Mouse (Mus musculus) MEL (cell line): ENCODE measurements around the gene 4430402I18Rik. TPM values are rescaled to one million over a fixed set of nuclear protein-coding genes. Genes with fewer than 3 reads are reported as not detected.

ENCODE experiments used
- DNase-seq: peaks from one replicate; pipeline ENCODE4 v3.0.0; 2011; ENCODE audit warnings: low read depth, low spot score
- H3K27ac ChIP-seq: 2 replicates; pipeline ENCODE4 v1.5.1; 2012; ENCODE audit warnings: low read depth, mild to moderate bottlenecking, control low read depth, low read length, moderate library complexity; ENCODE audit not compliant: control insufficient read depth
- H3K27me3 ChIP-seq, 2 experiments: fragments of 150-350 bp in 1 of 2; sonication (generic) in 1 of 2; 2 replicates each; pipeline ENCODE4 v1.6.1; 2012; ENCODE audit warnings: low read length in 2 of 2, mild to moderate bottlenecking in 2 of 2, improper control_type of control experiment in 1 of 2, moderate library complexity in 1 of 2; ENCODE audit not compliant: insufficient read depth in 2 of 2, control insufficient read depth in 1 of 2
- H3K36me3 ChIP-seq, 2 experiments: 2 replicates each; pipeline ENCODE4 v1.6.1; 2012 to 2014; ENCODE audit warnings: low read length in 2 of 2, improper control_type of control experiment in 1 of 2, inconsistent platforms in 1 of 2, mild to moderate bottlenecking in 1 of 2; ENCODE audit not compliant: insufficient read depth in 2 of 2, control insufficient read depth in 1 of 2
- H3K4me1 ChIP-seq, 2 experiments: fragments of 150-350 bp in 1 of 2; sonication (generic) in 1 of 2; 2 replicates each; pipeline ENCODE4 v1.6.1; 2012; ENCODE audit warnings: low read length in 2 of 2, improper control_type of control experiment in 1 of 2, mild to moderate bottlenecking in 1 of 2; ENCODE audit not compliant: insufficient read depth in 2 of 2, control insufficient read depth in 1 of 2
- H3K4me3 ChIP-seq, 2 experiments: fragments of 150-350 bp in 1 of 2; sonication (generic) in 1 of 2; 2 replicates each; pipeline ENCODE4 v1.5.1; 2012; ENCODE audit warnings: low read depth in 2 of 2, low read length in 2 of 2, mild to moderate bottlenecking in 2 of 2, moderate library complexity in 2 of 2, control low read depth in 1 of 2, improper control_type of control experiment in 1 of 2; ENCODE audit not compliant: control insufficient read depth in 1 of 2, insufficient read depth in 1 of 2
- H3K79me2 ChIP-seq: 2 replicates; pipeline ENCODE4 v1.6.1; 2012; ENCODE audit warnings: mild to moderate bottlenecking, low read length, moderate library complexity; ENCODE audit not compliant: control insufficient read depth, poor library complexity, insufficient read depth
- H3K9ac ChIP-seq: 2 replicates; pipeline ENCODE4 v1.6.1; 2012; ENCODE audit warnings: low read depth, mild to moderate bottlenecking, control low read depth, low read length, moderate library complexity; ENCODE audit not compliant: control insufficient read depth, poor library complexity, severe bottlenecking
- H3K9me3 ChIP-seq: fragments of 150-350 bp; sonication (generic); replicated peaks from 2 replicates; pipeline ENCODE4 v1.6.1; 2012; ENCODE audit warnings: mild to moderate bottlenecking, low read length, improper control_type of control experiment, moderate library complexity; ENCODE audit not compliant: insufficient read depth
- CHD1 ChIP-seq: IDR thresholded peaks from 2 replicates; pipeline ENCODE4 v1.6.1; 2012; ENCODE audit warnings: low read depth, mild to moderate bottlenecking, inconsistent platforms, low read length, improper control_type of control experiment
- CHD2 ChIP-seq: IDR thresholded peaks from 2 replicates; pipeline ENCODE4 v1.6.1; 2011; ENCODE audit warnings: low read length, improper control_type of control experiment
- CTCF ChIP-seq, 3 experiments: IDR thresholded peaks in 2 of 3; conservative IDR thresholded peaks in 1 of 3; 2 replicates each; pipeline ENCODE4 v1.5.1; 2011 to 2012; ENCODE audit warnings: low read length in 3 of 3, low read depth in 2 of 3, mild to moderate bottlenecking in 2 of 3, improper control_type of control experiment in 1 of 3, inconsistent platforms in 1 of 3, mixed read lengths in 1 of 3, moderate library complexity in 1 of 3; ENCODE audit not compliant: control insufficient read depth in 1 of 3, insufficient read depth in 1 of 3, poor library complexity in 1 of 3, severe bottlenecking in 1 of 3
- E2F4 ChIP-seq: IDR thresholded peaks from 2 replicates; pipeline ENCODE4 v1.6.1; 2011; ENCODE audit warnings: low read depth, low read length, improper control_type of control experiment, borderline replicate concordance
- ELF1 ChIP-seq: IDR thresholded peaks from 2 replicates; pipeline ENCODE4 v1.6.1; 2014; ENCODE audit warnings: low read depth, mild to moderate bottlenecking, inconsistent platforms, low read length, improper control_type of control experiment, moderate library complexity
- JUND ChIP-seq: IDR thresholded peaks from 2 replicates; pipeline ENCODE4 v1.6.1; 2011; ENCODE audit warnings: low read depth, mild to moderate bottlenecking, improper control_type of control experiment, low read length
- KAT2A ChIP-seq: conservative IDR thresholded peaks from 2 replicates; pipeline ENCODE4 v1.6.1; 2012; ENCODE audit warnings: low read depth, low read length, improper control_type of control experiment, inconsistent platforms
- MAFK ChIP-seq: IDR thresholded peaks from 2 replicates; pipeline ENCODE4 v1.6.1; 2011; ENCODE audit warnings: low read depth, mild to moderate bottlenecking, low read length, improper control_type of control experiment, borderline replicate concordance
- MAX ChIP-seq: IDR thresholded peaks from 2 replicates; pipeline ENCODE4 v1.6.1; 2011; ENCODE audit warnings: low read length, improper control_type of control experiment
- MAZ ChIP-seq: IDR thresholded peaks from 2 replicates; pipeline ENCODE4 v1.6.1; 2012; ENCODE audit warnings: low read depth, mild to moderate bottlenecking, inconsistent platforms, low read length, improper control_type of control experiment
- MXI1 ChIP-seq: IDR thresholded peaks from 2 replicates; pipeline ENCODE4 v1.6.1; 2011; ENCODE audit warnings: mild to moderate bottlenecking, low read depth, low read length, improper control_type of control experiment
- MYB ChIP-seq: IDR thresholded peaks from 2 replicates; pipeline ENCODE4 v1.6.1; 2011; ENCODE audit warnings: mild to moderate bottlenecking, low read depth, low read length, improper control_type of control experiment
- MYC ChIP-seq: IDR thresholded peaks from 2 replicates; pipeline ENCODE4 v1.6.1; 2011; ENCODE audit warnings: low read depth, mild to moderate bottlenecking, low read length, improper control_type of control experiment, moderate library complexity
- NRF1 ChIP-seq: IDR thresholded peaks from 2 replicates; pipeline ENCODE4 v1.6.1; 2014; ENCODE audit warnings: low read depth, mild to moderate bottlenecking, inconsistent platforms, low read length, improper control_type of control experiment, moderate library complexity; ENCODE audit not compliant: poor library complexity, insufficient read depth, severe bottlenecking
- POLR2A ChIP-seq, 2 experiments: IDR thresholded peaks; 2 replicates each; pipeline ENCODE4 v1.6.1; 2011 to 2012; ENCODE audit warnings: low read length in 2 of 2, mild to moderate bottlenecking in 2 of 2, control low read depth in 1 of 2, improper control_type of control experiment in 1 of 2, low read depth in 1 of 2, moderate library complexity in 1 of 2; ENCODE audit not compliant: control insufficient read depth in 1 of 2, insufficient read depth in 1 of 2, poor library complexity in 1 of 2
- RAD21 ChIP-seq: IDR thresholded peaks from 2 replicates; pipeline ENCODE4 v1.6.1; 2011; ENCODE audit warnings: mild to moderate bottlenecking, low read depth, low read length, improper control_type of control experiment
- SMC3 ChIP-seq: IDR thresholded peaks from 2 replicates; pipeline ENCODE4 v1.6.1; 2011; ENCODE audit warnings: low read depth, low read length, improper control_type of control experiment
- TAL1 ChIP-seq: IDR thresholded peaks from 2 replicates; pipeline ENCODE4 v1.6.1; 2012; ENCODE audit warnings: mild to moderate bottlenecking, inconsistent platforms, low read length, moderate library complexity, mixed read lengths
- TCF12 ChIP-seq: IDR thresholded peaks from 2 replicates; pipeline ENCODE4 v1.6.1; 2014; ENCODE audit warnings: low read depth, mild to moderate bottlenecking, inconsistent platforms, low read length, improper control_type of control experiment, moderate library complexity
- ZMIZ1 ChIP-seq: IDR thresholded peaks from 2 replicates; pipeline ENCODE4 v1.6.1; 2012; ENCODE audit warnings: low read depth, mild to moderate bottlenecking, inconsistent platforms, low read length, improper control_type of control experiment, moderate library complexity
- polyA plus RNA-seq, 2 experiments: library from polyadenylated mRNA; stranded (reverse) in 1 of 2; unstranded in 1 of 2; fragments of >175 nt in 1 of 2; fragments of >200 nt in 1 of 2; gene quantifications; 2 replicates each; pipeline versions ENCODE4 v1.2.1 to v1.2.4; 2012; ENCODE audit warnings: low replicate concordance in 2 of 2, low read depth in 1 of 2; ENCODE audit not compliant: insufficient read length in 2 of 2, insufficient read depth in 1 of 2, missing spikeins in 1 of 2
- total RNA-seq: library from RNA; depleted of rRNA; stranded (reverse); fragments of 300-350 nt; gene quantifications from 2 replicates; pipeline ENCODE4 v1.2.3, GENCODE M21; 2012

Gene 4430402I18Rik
- total and polyA plus RNA-seq, 3 experiments = not detected

DNA sequence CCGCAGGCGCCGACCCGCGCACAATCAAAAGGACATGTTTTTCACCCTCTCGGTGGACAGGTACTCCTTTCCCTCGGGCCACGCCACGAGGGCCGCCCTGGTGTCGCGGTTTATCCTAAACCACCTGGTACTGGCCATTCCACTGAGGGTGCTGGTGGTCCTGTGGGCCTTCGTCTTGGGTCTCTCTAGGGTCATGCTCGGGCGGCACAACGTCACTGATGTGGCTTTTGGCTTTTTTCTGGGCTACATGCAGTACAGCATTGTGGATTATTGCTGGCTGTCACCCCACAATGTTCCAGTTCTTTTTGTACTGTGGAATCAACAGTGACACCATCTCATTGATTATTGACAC, 3.1 kb downstream of the 4430402I18Rik start:
- H3K79me2 ChIP-seq = no peaks in the 10 kb centered on the region
- no peak for TF ChIP-seq KAT2A
- TF ChIP-seq CHD2 = no peak
- no peak for TF ChIP-seq NRF1
- no peak for TF ChIP-seq SMC3

DNA sequence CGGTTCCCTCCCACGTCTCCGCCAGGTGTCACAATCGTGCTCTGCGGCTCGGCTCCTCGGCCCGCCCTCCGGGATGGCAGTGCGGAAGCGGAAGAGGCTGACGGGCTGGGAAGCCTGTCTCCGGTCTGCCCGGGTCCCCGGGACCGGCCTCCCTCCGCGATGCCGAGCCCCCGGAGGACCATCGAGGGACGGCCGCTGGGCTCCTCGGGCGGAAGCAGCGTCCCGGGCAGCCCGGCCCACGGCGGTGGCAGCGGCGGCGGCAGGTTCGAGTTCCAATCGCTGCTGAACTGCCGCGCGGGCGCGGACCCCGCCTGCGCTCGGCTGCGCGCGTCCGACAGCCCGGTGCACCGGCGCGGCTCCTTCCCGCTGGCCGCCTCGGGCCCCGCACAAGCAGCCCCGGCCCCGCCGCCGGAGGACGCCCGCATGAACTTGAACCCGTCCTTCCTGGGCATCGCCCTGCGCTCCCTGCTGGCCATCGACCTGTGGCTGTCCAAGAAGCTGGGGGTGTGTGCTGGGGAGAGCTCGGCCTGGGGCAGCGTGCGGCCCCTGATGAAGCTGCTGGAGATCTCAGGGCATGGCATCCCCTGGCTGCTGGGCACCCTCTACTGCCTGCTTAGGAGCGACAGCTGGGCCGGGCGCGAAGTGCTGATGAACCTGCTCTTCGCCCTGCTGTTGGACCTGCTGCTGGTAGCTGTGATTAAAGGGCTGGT, 3.6 kb downstream of the 4430402I18Rik start, which contains the start of gene Plpp6:
Gene Plpp6, plus strand, starts transcription at position 112 of the 710 bp plus-strand sequence.
- Histone ChIP-seq H3K4me1 (no peaks in the 10 kb centered on the region), H3K9ac (0 out of 2 replicates have a peak within 1 kb of the TSS, but pooled peaks have one; percentile 35), H3K79me2 (no peaks in the 10 kb centered on the region), H3K27me3 (peaks cover 2 to 14% of the 10 kb centered on the region in 2 experiments), H3K4me3 (peak within 1 kb of the TSS; percentile 22 to 35; a peak in 3 of 4 replicates), H3K9me3 (no peaks in the 10 kb centered on the region), H3K36me3 (no peaks in the 10 kb centered on the region), H3K27ac (no peak within 1 kb of the TSS)
- TF ChIP-seq MYB (no peak), MAFK (no peak), ZMIZ1 (no peak), POLR2A (IDR thresholded peaks at IDR 0.05; ENCODE audit: control insufficient read depth in 1 of 2, insufficient read depth in 1 of 2, low read depth in 1 of 2, low read length in 2 of 2, poor library complexity in 1 of 2) (0 out of 4 replicates have a peak, but pooled peaks of 1 of the 2 experiments have one; percentile 12), MYC (no peak)
- peak; percentile 13 for DNase-seq

More for the DNA sequence above, 3.1 kb downstream of the 4430402I18Rik start:
- no peaks in the 10 kb centered on the region for H3K4me1 ChIP-seq
- no peak overlapping the region for H3K9ac ChIP-seq
- DNase-seq = no peak
- H3K27me3 ChIP-seq = peaks cover 2 to 16% of the 10 kb centered on the region in 2 experiments
- H3K4me3 ChIP-seq = peak overlapping the region in 1 of 2 experiments; percentile 35; a peak in 2 of 4 replicates
- no peaks in the 10 kb centered on the region for H3K36me3 ChIP-seq
- no peak overlapping the region for H3K27ac ChIP-seq
- H3K9me3 ChIP-seq = no peaks in the 10 kb centered on the region

DNA sequence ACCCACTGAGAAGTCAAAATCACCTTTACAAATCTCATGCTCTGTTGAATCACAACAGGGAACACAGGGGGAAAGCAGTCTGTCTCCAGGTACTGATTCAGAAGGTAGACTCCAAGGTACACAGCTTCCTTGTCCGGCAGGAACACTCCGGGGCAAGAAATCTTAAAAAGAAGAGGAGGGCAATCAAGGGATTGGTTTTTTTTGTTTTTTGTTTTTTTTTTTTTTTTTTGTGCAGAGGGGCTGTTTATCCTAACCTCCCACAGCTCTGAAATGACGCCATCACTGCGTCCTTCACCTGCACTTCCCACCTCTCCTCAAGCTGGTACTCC, 4.1 kb downstream of the 4430402I18Rik start:
- no peaks in the 10 kb centered on the region for H3K79me2 ChIP-seq
- no peak overlapping the region for H3K9ac ChIP-seq
- no peak overlapping the region for H3K27ac ChIP-seq
- H3K27me3 ChIP-seq = peaks cover 2 to 14% of the 10 kb centered on the region in 2 experiments
- H3K36me3 ChIP-seq = no peaks in the 10 kb centered on the region
- no peaks in the 10 kb centered on the region for H3K9me3 ChIP-seq
- H3K4me1 ChIP-seq = no peaks in the 10 kb centered on the region
- no peak for DNase-seq
- no peak overlapping the region for H3K4me3 ChIP-seq
- TF ChIP-seq MAZ (no peak), CTCF (IDR thresholded peaks at IDR 0.05 in 2 of 3, conservative IDR thresholded peaks at IDR 0.05 in 1 of 3; ENCODE audit: control insufficient read depth in 1 of 3, insufficient read depth in 1 of 3, low read depth in 2 of 3, low read length in 3 of 3, poor library complexity in 1 of 3, severe bottlenecking in 1 of 3) (no peak), ELF1 (no peak), TAL1 (no peak), CHD1 (no peak), JUND (no peak), MXI1 (no peak), RAD21 (no peak), MAX (no peak), ZMIZ1 (no peak), SMC3 (no peak), MYB (no peak), TCF12 (no peak), KAT2A (no peak), E2F4 (no peak)
